Mouse (Mus musculus): ENCODE results near the gene Gm20708. TPM values are rescaled to one million over a fixed set of nuclear protein-coding genes. Genes with fewer than 3 reads are reported as not detected.

Gm20708 gene
- polyA plus RNA-seq, 1 experiment: 0.86 TPM

DNA sequence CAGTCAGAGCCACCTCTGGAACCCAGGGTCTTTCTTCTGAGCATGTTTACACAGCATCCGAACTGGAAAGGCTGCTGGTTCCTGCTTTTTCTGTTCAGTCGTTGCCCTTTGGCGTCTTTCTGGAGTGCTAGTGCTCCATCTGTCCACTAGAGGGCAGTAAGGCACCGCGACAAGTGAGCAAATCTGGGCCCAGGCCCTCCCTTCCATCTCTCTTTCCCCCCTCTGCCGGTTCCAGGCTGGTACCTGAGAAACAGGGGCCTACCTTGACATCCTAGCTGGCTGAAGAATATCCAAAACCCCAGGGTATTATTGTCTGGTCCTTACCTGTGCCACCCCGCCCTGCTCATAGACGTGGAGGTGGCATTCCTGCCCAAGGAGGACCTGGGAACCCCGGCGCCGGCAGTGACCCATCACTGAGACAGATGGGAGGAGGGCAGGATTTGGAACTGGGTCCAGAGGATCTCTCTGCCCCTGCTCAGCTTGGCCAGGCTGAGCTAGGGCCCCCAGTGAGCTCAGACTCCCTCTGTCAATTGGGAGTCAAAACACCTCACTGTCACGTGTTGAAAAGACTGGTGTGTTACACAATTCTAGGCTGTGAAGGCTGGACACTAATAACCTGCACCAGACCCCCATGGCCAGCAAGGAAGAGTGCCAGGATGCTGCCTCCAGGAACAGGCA, 61.4 kb downstream of the Gm20708 start:
- no peak overlapping the region for H3K4me3 ChIP-seq (ENCODE audit: insufficient read depth, low read length)
- H3K4me1 ChIP-seq (ENCODE audit: control insufficient read depth, insufficient read depth, low read length): peaks cover 2% of the 10 kb centered on the region; the same call in 1 of the 2 replicates
- H3K27ac ChIP-seq (ENCODE audit: insufficient read depth, low read length): no peak overlapping the region
- peak; percentile 98 for TF ChIP-seq CTCF (IDR thresholded peaks at IDR 0.05; ENCODE audit: extremely low read depth, insufficient read depth, low read length)
- no peak for TF ChIP-seq POLR2A (IDR thresholded peaks at IDR 0.05; ENCODE audit: extremely low read depth, insufficient read depth, low read length)

DNA sequence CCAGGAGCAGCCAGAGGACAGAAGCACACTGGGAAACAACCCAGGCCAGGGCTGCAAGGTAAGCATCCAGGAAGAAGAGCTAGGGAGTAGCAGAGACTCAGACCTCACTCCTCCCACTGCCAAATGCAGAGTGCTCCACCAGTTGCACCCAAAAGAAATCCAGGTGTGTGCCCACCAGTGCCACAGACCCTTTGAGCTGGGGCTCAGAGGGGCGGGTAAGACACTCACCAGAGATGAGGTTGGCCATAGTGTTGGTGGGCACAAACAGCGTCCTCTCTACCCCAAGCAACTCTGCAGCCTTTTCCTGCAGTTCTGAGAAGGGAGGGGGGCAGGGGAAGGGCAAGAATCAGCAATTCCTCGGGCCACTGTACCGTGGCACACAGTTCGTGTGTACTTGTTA, 61.9 kb downstream of the Gm20708 start:
- TF ChIP-seq CTCF (IDR thresholded peaks at IDR 0.05; ENCODE audit: extremely low read depth, insufficient read depth, low read length): no peak
- Histone ChIP-seq H3K4me3 (ENCODE audit: insufficient read depth, low read length) (no peak overlapping the region), H3K4me1 (ENCODE audit: control insufficient read depth, insufficient read depth, low read length) (peaks cover 2% of the 10 kb centered on the region; the same call in 1 of the 2 replicates), H3K27ac (ENCODE audit: insufficient read depth, low read length) (no peak overlapping the region)

DNA sequence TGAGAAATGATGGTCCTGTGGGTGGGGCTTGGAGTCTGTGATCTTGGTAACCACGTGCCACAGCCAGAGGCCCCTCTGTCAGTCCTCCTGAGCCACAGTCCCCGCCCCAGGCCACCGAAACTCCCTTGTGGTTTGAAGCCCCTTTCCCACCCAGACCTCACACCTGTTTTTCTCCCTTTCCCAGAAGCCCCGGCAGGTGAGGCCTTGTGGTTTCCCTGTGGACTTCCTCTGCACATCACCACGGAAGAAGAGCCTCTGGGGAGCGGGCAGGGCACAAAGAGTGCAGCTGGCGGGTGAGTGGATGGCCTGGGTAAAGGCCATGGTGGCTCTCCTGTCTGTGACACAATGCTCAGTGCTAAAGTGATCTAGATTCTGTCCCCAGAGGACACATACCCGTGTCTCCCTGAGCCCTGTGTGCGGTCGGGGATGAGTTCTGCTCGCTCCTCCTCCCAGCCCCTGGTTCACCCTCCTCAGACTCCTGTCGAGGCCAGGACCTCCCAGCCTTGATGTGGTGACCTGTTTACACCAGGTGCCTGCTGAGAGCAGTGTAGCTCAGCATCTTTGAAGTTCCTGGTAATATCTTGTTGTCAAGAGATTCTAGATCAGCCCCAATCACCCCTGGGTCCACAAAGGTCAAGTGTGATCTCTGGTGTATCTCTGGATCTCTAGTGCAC, 62.6 kb downstream of the Gm20708 start:
- Histone ChIP-seq H3K4me3 (ENCODE audit: insufficient read depth, low read length) (no peak overlapping the region; the same call in 1 of the 2 replicates), H3K27ac (ENCODE audit: insufficient read depth, low read length) (no peak overlapping the region), H3K4me1 (ENCODE audit: control insufficient read depth, insufficient read depth, low read length) (peaks cover 2% of the 10 kb centered on the region; the same call in 1 of the 2 replicates)
- TF ChIP-seq CTCF (IDR thresholded peaks at IDR 0.05; ENCODE audit: extremely low read depth, insufficient read depth, low read length) (no peak), POLR2A (IDR thresholded peaks at IDR 0.05; ENCODE audit: extremely low read depth, insufficient read depth, low read length) (no peak)

DNA sequence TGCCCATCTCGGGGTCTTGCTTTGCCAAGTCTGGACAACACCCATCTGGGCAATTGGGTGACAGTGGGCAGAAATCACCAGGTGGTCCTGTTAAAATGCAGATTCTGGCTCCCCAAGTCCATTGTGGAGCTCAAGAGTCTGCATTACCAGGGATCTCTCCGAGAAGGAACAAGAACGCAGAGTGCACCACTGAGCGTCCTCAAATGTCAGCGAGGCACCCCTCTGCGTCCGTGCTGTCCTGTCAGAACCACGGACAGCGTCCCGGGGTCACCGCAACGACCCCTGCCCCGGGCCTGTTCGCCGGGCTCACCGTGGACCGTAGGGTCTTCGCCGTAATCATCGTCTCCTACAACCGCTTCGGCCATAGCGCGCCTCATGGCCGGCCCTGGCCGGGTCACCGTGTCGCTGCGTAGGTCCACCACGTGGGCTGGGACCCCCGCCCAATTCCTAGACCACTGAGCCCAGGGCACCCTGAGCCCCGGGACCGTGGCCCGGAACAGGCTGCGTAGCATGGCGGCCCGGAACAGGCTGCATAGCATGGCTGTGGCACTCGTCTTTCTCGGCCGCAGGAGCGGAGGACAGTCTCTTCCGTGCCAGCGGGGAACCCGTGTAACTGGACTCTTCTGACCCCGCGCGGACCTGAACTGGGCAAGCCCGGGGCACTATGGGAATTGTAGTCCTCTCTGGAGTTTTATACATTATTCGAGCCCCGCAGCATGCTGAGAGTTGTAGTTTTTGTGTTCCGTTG, 63.6 kb downstream of the Gm20708 start, which contains the start of gene Tha1:
Tha1 (minus strand) TSS at position 621 of the 748 bp plus-strand sequence.
- Histone ChIP-seq H3K27ac (ENCODE audit: insufficient read depth, low read length) (peak within 1 kb of the TSS; percentile 78), H3K4me1 (ENCODE audit: control insufficient read depth, insufficient read depth, low read length) (peaks cover 2% of the 10 kb centered on the region; the same call in 1 of the 2 replicates), H3K4me3 (ENCODE audit: insufficient read depth, low read length) (peak within 1 kb of the TSS; percentile 85)
- TF ChIP-seq POLR2A (IDR thresholded peaks at IDR 0.05; ENCODE audit: extremely low read depth, insufficient read depth, low read length) (peak; percentile 73), CTCF (IDR thresholded peaks at IDR 0.05; ENCODE audit: extremely low read depth, insufficient read depth, low read length) (no peak)

DNA sequence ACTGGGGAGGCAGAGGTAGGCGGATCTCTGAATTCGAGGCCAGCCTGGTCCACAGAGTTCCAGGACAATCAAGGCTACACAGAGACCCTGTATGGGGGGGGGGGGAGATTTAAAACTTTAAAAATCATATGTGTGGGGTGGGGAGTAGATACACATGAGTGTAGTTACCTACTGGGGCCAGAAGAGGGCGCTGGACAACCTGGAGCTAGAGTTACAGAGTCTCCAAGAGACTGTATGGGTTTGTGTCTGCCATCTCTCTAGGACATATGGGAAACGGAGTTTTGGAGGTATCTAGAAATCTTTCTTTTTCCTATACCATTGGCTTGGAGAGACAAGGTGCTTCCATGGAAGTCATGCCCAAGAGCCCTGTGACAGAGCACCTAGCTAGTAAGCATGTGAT, 65.0 kb downstream of the Gm20708 start:
- Histone ChIP-seq H3K4me3 (ENCODE audit: insufficient read depth, low read length) (no peak overlapping the region), H3K4me1 (ENCODE audit: control insufficient read depth, insufficient read depth, low read length) (peaks cover 2% of the 10 kb centered on the region), H3K27ac (ENCODE audit: insufficient read depth, low read length) (no peak overlapping the region)
- peak; percentile 33 for TF ChIP-seq CTCF (IDR thresholded peaks at IDR 0.05; ENCODE audit: extremely low read depth, insufficient read depth, low read length)
- TF ChIP-seq POLR2A (IDR thresholded peaks at IDR 0.05; ENCODE audit: extremely low read depth, insufficient read depth, low read length): no peak

DNA sequence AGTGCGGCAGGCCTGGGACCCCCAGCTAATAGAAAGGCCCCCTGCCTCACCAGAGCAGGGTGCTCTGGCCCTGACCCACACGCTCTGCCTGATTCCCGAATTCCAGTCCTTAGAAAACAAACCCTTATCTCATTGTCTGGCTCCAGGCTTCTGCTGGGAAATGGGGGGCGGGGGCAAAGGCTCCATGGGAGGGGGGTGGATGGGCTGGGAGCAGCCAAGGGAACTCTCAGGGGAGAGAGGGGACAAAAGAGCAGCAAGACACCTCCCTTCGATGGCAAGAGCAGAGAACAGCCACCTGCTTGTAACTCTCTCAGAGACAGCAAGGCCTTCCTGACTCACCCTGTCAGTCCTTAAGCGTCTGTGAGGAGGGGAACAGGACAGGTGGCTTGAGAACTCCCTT, 66.2 kb downstream of the Gm20708 start:
- TF ChIP-seq CTCF (IDR thresholded peaks at IDR 0.05; ENCODE audit: extremely low read depth, insufficient read depth, low read length) (no peak), POLR2A (IDR thresholded peaks at IDR 0.05; ENCODE audit: extremely low read depth, insufficient read depth, low read length) (no peak)
- peaks cover 2% of the 10 kb centered on the region for H3K4me1 ChIP-seq (ENCODE audit: control insufficient read depth, insufficient read depth, low read length)
- no peak overlapping the region for H3K4me3 ChIP-seq (ENCODE audit: insufficient read depth, low read length)
- H3K27ac ChIP-seq (ENCODE audit: insufficient read depth, low read length): no peak overlapping the region

DNA sequence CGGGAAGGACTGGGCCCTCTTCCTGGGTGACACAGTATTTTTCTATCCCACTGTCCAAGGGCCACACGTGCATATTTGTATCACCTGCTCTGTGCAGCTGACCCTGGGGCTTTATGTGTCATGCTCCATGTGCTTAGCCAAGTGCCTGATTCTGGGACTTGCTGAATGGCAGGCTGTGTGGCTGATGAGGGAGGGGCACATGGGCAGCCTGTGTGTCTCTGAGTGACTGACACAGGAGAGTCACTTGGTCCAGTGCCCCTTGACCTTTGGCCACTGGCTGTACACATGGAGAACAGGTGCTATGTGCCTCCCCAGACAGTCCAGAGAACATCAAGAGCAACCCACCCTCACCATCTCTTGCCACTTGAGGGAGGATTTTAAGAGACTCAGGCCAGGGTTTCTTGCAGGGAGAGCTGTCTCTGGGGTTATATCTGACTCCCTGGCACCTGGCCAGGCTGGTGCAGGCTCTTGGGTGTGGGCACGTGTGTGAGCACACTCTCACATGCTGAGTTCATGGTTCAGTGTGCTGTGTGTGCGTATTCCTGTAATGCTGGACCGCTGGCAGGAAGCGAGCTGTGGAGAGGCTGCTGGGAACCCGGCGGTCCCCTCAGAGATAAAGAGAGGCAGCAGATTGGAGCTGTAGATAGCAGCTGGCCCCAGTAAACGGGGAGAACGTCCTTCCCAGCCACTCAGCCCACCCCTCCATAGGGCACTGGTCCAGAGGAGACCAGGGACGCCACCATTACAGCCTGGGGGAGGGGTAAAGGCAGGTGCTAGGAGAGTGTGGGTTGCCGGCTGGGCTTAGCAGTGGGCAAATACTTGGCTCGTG, 68.7 kb downstream of the Gm20708 start:
- Histone ChIP-seq H3K27ac (ENCODE audit: insufficient read depth, low read length) (no peak overlapping the region), H3K4me3 (ENCODE audit: insufficient read depth, low read length) (no peak overlapping the region), H3K4me1 (ENCODE audit: control insufficient read depth, insufficient read depth, low read length) (no peaks in the 10 kb centered on the region; the same call in 1 of the 2 replicates)
- no peak for TF ChIP-seq POLR2A (IDR thresholded peaks at IDR 0.05; ENCODE audit: extremely low read depth, insufficient read depth, low read length)
- no peak for TF ChIP-seq CTCF (IDR thresholded peaks at IDR 0.05; ENCODE audit: extremely low read depth, insufficient read depth, low read length)

DNA sequence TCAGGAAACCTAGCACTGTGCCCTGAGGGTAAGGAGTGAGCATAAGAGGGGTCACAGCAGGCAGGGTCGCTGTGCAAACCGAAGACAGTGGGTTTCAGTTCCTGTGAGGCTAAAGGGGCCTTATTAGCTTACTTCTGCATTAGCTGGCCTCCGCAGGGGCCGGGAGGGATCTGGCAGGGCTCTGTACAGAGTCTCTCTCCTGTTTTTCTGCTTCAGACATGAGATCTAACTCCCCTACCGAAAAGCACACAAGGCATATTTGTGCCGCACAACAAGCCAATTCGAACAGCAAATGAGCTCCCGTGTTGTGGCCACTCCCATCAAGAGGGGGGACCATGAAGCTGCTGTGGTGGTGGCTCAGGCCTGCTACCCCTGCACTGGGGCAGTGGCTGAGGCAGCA, 69.4 kb downstream of the Gm20708 start:
- no peaks in the 10 kb centered on the region; the same call in 1 of the 2 replicates for H3K4me1 ChIP-seq (ENCODE audit: control insufficient read depth, insufficient read depth, low read length)
- TF ChIP-seq CTCF (IDR thresholded peaks at IDR 0.05; ENCODE audit: extremely low read depth, insufficient read depth, low read length) (no peak), POLR2A (IDR thresholded peaks at IDR 0.05; ENCODE audit: extremely low read depth, insufficient read depth, low read length) (no peak)
- H3K27ac ChIP-seq (ENCODE audit: insufficient read depth, low read length): no peak overlapping the region
- H3K4me3 ChIP-seq (ENCODE audit: insufficient read depth, low read length): no peak overlapping the region

DNA sequence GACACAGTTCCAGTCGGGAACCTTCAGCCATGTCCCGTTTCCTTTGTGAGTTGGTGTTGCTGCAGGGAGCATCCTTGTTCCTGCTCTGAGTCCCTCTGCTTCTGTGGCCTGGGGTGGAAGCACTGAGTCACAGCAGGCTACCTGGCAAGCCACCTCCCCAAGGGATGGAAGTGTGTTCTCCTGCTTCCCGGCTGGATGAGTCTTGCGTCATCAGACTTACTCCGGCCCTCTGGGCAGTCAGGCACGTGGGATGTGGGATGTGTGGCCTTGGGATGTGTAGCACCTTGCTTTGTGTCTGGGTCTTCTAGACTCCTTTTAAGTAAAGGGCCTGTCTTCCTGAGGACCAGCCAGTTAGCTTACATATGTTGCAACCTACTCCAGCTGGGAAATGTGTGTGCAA, 70.2 kb downstream of the Gm20708 start:
- Histone ChIP-seq H3K4me3 (ENCODE audit: insufficient read depth, low read length) (no peak overlapping the region), H3K27ac (ENCODE audit: insufficient read depth, low read length) (no peak overlapping the region), H3K4me1 (ENCODE audit: control insufficient read depth, insufficient read depth, low read length) (no peaks in the 10 kb centered on the region; the same call in 1 of the 2 replicates)
- TF ChIP-seq CTCF (IDR thresholded peaks at IDR 0.05; ENCODE audit: extremely low read depth, insufficient read depth, low read length) (no peak), POLR2A (IDR thresholded peaks at IDR 0.05; ENCODE audit: extremely low read depth, insufficient read depth, low read length) (no peak)
